Mouse (Mus musculus) retina, postnatal 1 day (tissue): ENCODE measurements at regions not wholly inside any gene's neighbourhood (a gene's known extent, or its start where the extent isn't known, plus 50 kb on each side); places are given as distances from the start of the nearest gene placed in this dataset.

ENCODE experiments used
- DNase-seq: peaks from one replicate; pipeline ENCODE4 v3.0.0-alpha.2; 2012

- DNase-seq, result no peak
Measured at GRCm38 (mm10) chr2:75146256-75146655, 320.7 kb downstream of the Mtx2 start.

GRCm38 (mm10) chr2:75147399-75147798 is 321.8 kb downstream of the Mtx2 start:
- DNase-seq, result no peak

- DNase-seq, result no peak
Measured at GRCm38 (mm10) chr2:75147967-75148366, 322.4 kb downstream of the Mtx2 start.

GRCm38 (mm10) chr2:75149036-75149435 is 323.4 kb downstream of the Mtx2 start:
- DNase-seq, result no peak

DNA sequence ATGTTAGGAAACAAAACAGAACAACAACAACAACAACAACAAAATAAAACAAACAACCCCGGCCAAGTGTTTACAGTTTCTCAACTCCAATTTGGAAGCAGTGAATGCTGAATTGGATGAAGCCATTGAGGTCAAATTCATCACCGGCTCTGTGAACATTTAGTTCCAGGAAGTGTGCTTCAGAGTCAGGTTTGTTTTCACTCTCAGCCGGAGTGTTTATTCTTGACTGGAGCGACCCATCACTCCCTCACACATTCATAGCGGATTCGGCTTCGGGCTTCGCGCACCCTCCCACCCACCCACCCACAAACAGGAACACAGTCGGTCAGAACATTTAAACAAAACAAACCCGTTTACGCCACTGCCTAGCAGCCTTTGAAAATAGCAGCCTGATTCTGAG is 324.0 kb downstream of the Mtx2 start:
- no peak for DNase-seq

- peak; percentile 80 for DNase-seq
Measured at GRCm38 (mm10) chr2:75150986-75151385, 325.4 kb downstream of the Mtx2 start.

GRCm38 (mm10) chr2:75151519-75151918 is 325.9 kb downstream of the Mtx2 start:
- no peak for DNase-seq

DNA sequence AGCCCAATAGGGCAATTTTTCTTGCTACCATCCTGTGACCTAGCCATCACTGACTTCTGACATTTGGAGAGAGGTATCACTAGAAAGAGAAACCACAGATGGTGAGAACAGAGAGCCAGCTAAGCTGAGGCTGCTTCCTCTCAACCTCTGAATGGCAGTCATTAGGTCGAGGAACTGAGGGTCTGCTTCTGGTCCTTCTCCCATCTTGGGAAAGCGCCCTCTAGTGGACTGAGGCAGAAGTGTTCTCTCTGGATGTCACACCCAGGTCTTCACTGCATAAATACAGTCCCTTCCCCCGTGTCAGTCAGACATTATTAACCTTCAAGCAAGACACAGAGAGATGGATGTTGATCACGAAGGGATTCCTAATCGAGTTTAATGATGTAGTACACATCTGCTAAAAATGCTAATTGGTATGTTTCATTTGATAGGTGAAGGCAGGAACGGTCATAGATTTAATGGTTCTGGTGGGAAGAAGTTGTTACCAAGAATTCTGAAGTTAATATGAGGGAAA is 326.9 kb downstream of the Mtx2 start:
- peak; percentile 71 for DNase-seq

- DNase-seq, result no peak
Measured at GRCm38 (mm10) chr2:75154448-75154847, 328.8 kb downstream of the Mtx2 start.

DNA sequence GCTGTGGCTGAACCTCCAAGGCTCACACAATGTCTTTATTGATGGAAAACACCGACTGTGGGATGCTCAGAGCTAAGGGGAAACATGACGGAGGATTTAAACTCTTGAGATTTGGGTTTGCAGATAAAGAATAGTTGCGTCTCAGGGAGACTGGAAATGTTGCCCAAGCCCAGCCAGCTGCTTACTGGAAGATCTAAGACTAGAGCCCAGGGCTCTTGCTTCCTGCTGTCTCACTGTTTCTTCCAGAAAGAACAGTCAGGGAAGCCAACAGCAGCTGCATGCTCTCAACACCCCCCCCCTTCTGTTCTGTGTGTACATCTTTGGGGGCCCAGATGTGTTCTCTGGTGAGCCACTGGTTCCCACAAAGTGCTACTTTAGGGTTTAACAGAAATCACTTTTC is 333.0 kb downstream of the Mtx2 start:
- DNase-seq, result no peak

DNA sequence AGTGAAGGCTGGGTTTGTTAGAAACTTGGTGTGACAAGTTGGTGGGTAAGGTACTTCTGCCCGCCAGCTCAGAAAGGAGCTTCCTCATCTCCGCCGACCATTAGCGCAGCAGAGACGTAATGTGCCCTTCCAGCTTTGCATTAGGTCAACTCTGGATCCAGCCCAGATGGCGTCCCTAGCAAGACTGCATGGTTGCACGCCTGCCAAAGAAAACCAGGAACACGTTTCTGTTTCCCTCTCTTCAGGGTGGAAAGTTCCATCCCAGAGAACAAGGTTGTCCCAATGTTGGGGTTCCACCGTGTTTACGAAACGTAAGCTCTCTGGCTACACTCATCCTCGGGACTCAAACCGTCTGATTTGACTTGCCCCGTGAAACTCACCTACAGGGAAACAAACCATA is 335.5 kb downstream of the Mtx2 start:
- no peak for DNase-seq

- DNase-seq, result no peak
Measured at GRCm38 (mm10) chr2:75164987-75165386, 339.4 kb downstream of the Mtx2 start.

DNA sequence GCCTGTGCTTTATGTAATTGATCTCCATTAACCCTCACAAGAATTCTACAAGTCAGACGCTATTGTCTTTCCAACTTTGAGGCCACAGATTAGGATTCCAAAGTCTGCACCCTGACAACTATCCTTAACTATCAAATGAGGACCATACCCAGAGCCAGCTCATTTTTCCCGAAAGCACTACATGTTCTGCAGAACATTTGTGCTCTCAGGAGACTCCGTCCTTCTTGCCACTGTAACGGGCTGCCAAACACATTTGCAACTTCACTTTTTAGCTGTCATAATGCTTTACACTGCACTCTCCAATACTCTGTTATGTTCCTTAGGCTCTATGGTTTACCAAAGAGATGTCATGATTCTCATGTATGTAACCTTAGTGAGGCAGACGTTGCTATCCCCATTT is 350.7 kb downstream of the Mtx2 start:
- DNase-seq, result no peak

GRCm38 (mm10) chr2:75183293-75183692 is 357.7 kb downstream of the Mtx2 start:
- peak; percentile 13 for DNase-seq

GRCm38 (mm10) chr2:75202587-75203220 is 377.1 kb downstream of the Mtx2 start:
- DNase-seq, result peak; percentile 15

GRCm38 (mm10) chr2:75208821-75209758 is 383.5 kb downstream of the Mtx2 start:
- DNase-seq, result peak; percentile 22

DNA sequence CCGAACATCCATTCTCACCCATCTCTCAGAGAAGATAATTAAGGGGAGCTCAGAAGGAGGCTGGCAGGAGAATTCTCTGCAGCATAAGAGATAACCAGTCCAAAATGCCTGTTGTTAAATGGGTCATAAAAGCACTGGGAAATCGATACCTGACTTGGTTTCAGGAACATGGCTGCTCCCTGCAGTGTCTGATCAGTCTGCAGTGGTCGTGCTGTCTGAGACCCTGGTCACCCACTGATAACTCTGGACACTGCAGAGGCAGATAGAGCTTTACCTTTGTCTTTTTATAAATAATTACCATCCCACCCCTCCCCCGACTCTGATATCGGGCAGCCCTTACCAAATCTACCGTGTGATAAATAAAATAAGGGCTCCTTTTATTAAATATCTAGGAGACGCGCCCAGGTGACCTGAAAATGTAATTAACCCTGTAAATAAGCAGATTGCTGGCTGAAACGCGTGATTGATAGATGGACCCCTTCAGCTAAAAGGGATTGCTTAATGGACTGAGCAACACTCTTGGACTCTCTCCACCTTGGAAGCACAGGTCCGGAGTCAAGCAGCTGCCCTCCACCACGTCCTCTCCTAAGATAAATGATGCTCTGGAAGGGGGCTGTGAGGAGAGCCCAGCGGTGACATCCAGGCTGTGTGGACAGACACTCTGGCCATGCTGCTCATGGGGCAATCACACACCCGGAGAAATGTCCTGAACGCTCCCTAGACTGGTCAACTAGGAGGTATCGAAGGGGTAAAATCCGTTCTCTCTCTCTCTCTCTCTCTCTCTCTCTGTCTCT is 384.4 kb downstream of the Mtx2 start:
- DNase-seq, result no peak

DNA sequence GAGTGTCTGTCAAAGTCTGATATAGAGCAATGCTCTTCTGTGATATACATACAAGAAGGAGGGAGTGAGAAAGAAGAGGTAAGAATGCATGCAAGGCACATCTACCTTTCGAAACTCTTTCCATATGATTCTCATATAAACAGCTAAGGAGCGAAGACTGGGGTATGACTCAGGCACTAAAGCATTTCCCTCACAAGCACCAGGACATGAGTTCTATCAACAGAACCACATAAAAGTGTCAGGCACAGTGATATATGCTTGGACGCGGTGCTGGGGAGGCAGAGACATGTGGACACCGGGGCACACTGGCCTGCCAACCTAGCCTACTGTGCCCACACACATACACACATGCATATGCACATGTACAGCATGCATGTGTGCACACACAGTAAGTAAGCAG is 391.3 kb downstream of the Mtx2 start:
- DNase-seq, result no peak

DNA sequence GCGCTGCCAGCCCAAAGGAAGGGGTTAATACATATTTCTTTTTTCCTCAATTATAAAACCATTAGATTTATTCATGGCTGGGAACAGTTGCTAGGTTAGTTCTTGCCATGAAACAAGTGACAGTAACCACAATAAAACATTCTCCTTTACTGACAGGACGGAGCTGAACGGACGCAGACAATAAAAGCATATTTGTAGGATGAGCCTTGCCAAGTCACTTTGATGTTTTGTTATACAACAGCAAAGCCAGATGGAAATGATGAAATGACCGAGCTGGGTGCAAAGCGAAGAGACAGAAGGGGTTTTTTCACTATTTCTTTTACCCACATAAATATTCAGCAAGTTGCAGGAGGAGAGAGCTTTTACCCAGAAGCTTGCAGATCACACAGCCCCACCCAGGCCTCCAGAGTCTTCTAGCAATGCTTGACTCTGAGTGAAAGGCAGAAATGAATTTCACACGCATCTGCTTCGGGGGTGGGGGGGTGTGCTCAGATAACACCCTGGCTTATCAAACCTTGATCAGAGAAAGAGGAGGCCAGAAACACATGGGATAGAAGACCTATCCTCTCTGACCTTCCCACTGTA is 395.3 kb downstream of the Mtx2 start:
- no peak for DNase-seq

DNA sequence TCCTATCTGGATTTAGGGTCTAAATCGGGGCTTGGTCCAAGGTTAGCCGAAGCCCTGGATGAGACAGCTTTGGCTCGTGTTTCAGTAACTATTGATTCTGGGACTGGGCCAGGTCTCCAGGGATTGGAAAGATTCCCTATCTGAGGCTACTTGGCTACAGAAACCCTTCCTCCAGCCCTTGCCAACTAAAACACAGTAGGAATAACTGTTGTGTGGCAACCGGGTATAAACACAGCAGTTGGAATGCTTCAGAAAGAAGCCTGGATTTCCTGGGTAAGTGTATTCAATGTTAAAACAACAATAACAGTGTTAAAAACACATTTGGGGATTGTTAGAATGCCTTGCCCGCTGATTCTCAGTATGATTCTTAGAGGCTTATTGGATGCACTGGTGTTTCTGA is 398.8 kb downstream of the Mtx2 start:
- DNase-seq, result no peak

GRCm38 (mm10) chr2:75240976-75241375 is 415.4 kb downstream of the Mtx2 start:
- DNase-seq, result peak; percentile 50

DNA sequence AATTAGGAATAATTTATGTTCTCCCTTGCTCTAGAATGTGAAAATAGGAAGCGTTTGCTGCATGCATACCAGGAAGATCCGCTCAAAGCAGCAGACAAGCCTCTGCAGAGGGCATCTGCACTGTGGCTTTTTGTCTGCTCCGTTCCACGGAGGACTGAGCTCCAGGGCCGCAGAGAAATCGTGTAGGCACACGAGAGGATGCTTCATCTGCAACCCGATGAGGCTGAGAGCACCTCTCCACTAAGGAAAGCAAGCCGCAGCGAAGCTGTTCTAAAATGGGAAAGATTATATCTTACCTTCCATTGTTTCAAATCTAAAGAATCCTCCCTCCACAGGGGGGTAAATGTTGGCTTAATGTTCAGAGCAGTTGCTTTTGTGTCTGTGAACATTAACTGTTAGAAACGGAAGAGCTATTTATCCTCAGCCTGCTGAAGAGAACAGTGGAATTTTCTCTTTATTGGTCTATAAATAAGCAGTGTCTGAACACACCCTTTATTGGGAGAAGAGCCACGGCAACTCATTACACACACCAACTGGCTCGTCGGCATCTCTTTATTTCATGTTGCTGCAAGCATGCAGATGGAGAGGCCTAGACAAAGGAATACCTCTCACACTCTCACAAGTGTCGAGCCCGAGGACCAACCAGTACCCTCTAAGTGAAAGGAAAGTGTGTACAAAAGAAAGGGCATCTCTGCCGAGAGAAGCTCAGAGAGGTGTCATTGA is 414.6 kb upstream of the Hnrnpa3 start:
- DNase-seq, result no peak
